Mouse (Mus musculus) liver, postnatal 0 days (tissue): ENCODE measurements at regions not wholly inside any gene's neighbourhood (a gene's known extent, or its start where the extent isn't known, plus 50 kb on each side); places are given as distances from the start of the nearest gene placed in this dataset.

Experiments
- CTCF ChIP-seq: sonication (generic); IDR thresholded peaks from 2 replicates; pipeline ENCODE4 v1.5.1; 2016; ENCODE audit warnings: antibody characterized with exemption, low read depth
- EP300 ChIP-seq: IDR thresholded peaks from 2 replicates; pipeline ENCODE4 v1.6.1; 2016; ENCODE audit warnings: antibody characterized with exemption, low read depth, mild to moderate bottlenecking

GRCm38 (mm10) chr12:7738020-7738419 is 239.4 kb upstream of the Apob start:
- TF ChIP-seq CTCF (no peak), EP300 (no peak)
